Mouse (Mus musculus) erythroblast, embryonic 14.5 days (primary cell): ENCODE measurements around the gene Phldb3.

Experiments used
- GATA1 ChIP-seq: IDR thresholded peaks from 2 replicates; pipeline ENCODE4 v1.6.1; 2012; ENCODE audit warnings: low read length, inconsistent platforms, mixed read lengths
- TAL1 ChIP-seq: IDR thresholded peaks from 3 replicates; pipeline ENCODE4 v1.6.1; 2012; ENCODE audit warnings: low read length, inconsistent platforms, mixed read lengths

DNA sequence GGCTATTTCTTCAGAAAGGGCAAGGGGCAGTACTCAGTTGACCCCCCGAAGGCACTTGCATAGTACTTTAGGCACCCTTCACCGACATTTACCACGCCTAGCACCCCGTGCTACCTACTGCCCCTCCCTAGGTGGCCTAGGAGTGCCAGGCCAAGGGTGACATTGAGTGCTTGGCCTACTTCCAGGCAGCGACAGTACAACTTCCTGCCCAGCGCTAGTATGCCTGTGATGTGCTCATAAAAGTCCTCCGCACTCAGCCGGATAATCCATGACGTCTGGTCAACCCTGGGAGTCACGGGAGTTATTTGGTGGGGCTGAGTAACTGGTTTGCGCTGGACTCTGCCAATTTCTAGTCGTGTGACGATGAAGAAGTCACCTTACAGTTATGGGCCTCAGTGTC lies 22.2 kb upstream of the Phldb3 start:
- TF ChIP-seq GATA1 (no peak), TAL1 (no peak)
